Mouse (Mus musculus): Measurements from ENCODE around the gene Ndufb10. TPM values are rescaled to one million over a fixed set of nuclear protein-coding genes. Genes with fewer than 3 reads are reported as not detected.
"Not testable (repeated sequence)": the region's sequence is repeated elsewhere in the genome, so short reads cannot be mapped to it uniquely, and the experiment has no call there.

The Ndufb10 gene
- total RNA-seq, 2 experiments from 2014 or later = 226 to 238 TPM

- DNase-seq (ENCODE audit: low spot score in 2 of 2) = no peak
Measured at GRCm38 (mm10) chr17:24734513-24734912, 10.2 kb upstream of the Ndufb10 start.

GRCm38 (mm10) chr17:24733434-24734050 lies 9.3 kb upstream of the Ndufb10 start:
- DNase-seq (ENCODE audit: low spot score in 2 of 2) = no peak

DNA sequence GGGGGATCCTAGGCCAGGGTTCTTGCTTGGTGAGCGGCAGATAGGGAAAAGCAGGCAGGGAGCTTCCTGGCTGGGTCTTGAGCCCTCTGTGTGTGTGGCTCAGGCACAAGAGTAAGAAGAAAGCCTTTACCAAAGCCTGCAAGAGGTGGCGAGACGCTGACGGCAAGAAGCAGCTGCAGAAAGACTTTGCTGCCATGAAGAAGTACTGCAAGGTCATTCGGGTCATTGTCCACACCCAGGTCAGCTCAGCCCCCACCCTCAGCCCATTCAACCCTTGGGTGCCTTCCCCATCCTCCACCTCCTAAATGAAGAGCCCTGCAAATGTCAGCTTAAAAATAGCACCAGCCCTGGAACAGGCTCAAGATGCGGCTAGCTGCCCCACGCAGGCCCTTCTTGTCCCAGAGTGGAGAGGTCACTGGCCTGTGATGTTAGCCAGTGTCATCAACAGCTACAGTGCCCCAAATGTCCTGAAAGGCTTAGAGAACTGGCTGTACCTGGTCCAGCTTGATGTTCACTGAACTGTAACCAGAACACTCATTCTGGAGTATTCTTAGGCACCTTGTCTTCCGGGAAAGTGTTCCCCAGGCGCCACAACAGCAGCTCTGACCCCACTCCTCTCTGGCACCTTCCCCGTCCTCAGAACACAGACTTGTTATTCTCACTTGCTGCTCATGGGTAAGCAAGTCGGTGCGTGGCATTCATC lies 8.1 kb upstream of the Ndufb10 start:
- no peak for DNase-seq (ENCODE audit: low spot score in 2 of 2)

DNA sequence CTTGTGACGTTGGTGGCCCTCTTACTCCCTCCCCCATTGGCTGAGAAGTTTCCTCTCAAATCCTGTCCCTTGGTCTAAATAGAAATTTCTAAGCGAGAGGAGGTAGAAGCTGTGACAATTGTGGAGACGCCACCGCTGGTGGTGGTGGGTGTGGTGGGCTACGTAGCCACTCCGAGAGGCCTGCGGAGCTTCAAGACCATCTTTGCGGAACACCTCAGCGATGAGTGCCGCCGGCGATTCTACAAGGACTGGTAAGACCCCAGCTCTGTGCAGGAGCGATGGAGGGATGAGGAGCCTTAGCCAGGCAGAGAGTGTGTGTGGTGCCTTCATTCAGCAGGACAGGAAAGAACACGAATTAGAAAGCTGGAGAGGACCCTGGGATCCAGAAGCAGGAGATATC lies 6.5 kb upstream of the Ndufb10 start:
- DNase-seq (ENCODE audit: low spot score in 2 of 2) = no peak

- DNase-seq (ENCODE audit: low spot score in 2 of 2) = no peak
Measured at GRCm38 (mm10) chr17:24729067-24729466, 4.8 kb upstream of the Ndufb10 start.

DNA sequence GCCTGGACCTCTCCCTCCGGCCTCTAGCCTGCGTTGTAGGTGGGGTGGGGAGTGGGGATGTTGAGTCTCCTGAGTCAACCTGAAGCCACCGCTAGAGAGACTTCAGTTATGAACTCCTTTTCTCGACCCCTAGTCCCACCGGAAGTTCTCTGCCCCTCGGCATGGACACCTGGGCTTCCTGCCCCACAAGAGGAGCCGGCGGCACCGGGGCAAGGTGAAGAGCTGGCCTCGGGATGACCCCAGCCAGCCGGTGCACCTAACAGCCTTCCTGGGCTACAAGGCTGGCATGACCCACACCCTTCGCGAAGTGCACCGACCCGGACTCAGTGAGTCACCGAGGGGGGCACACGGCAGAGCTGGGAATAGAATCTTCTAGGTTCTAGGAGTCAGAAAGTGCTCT lies 3.9 kb upstream of the Ndufb10 start:
- DNase-seq (ENCODE audit: low spot score in 2 of 2) = no peak

DNA sequence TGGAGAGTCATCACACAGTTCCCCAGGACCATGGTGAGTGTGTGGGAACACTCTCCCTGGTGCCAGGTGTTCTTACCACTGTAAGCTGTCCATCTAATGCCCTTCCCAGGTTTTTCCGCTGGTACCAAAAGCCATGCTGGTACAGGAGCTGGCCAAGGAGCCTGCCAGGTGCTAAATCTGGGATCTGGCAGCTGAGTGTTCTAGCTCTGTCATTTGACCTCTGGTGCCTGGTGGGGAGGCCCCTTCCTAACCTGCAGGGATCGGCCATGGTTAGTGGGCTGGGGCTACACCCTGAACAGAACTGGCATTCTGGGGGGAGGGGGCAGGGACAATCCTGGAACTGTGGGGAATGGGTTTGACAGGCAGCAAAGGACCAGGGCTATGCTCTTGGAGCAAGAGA lies 3.3 kb upstream of the Ndufb10 start, which contains the start of gene Rpl3l:
Gene Rpl3l (plus strand): TSS at position 203 of the 400 bp plus-strand sequence.
- no peak for DNase-seq (ENCODE audit: low spot score in 2 of 2)

DNA sequence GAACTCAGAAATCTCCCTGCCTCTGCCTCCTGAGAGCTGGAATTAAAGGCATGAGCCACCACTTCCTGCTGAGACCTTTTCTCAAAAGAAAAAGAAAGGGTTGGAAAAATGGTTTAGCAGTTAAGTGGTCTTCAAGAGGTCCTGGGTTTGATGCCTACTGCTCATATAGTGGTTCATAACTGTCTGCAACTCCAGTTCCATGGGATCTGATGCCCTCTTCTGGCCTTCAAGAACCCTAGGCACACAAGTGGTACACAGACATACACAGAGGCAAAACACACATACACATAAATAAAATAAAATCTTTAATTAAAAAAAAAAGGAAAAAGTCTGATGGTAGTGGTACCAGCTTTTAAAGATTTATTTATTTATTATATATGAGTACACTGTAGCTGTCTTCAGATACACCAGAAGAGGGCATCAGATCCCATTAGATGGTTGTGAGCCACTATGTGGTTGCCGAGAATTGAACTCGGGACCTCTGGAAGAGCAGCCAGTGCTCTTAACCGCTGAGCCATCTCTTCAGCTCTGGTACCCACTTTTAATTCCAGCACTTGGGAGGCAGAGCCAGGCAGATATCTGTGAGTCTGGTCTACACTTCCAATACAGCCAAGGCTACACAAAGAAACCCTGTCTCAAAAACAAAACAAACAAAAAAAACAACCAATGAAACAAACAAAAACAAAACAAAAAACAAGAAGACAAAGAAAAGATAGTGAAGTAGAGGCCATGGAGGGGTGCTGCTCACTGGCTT lies 1.5 kb upstream of the Ndufb10 start:
- DNase-seq (ENCODE audit: low spot score in 2 of 2) = no peak

- no peak for DNase-seq (ENCODE audit: low spot score in 2 of 2)
Measured at GRCm38 (mm10) chr17:24723881-24724180, 447 bp downstream of the Ndufb10 start.

- no peak for DNase-seq (ENCODE audit: low spot score in 2 of 2)
Measured at GRCm38 (mm10) chr17:24723122-24723880, 977 bp downstream of the Ndufb10 start.

DNA sequence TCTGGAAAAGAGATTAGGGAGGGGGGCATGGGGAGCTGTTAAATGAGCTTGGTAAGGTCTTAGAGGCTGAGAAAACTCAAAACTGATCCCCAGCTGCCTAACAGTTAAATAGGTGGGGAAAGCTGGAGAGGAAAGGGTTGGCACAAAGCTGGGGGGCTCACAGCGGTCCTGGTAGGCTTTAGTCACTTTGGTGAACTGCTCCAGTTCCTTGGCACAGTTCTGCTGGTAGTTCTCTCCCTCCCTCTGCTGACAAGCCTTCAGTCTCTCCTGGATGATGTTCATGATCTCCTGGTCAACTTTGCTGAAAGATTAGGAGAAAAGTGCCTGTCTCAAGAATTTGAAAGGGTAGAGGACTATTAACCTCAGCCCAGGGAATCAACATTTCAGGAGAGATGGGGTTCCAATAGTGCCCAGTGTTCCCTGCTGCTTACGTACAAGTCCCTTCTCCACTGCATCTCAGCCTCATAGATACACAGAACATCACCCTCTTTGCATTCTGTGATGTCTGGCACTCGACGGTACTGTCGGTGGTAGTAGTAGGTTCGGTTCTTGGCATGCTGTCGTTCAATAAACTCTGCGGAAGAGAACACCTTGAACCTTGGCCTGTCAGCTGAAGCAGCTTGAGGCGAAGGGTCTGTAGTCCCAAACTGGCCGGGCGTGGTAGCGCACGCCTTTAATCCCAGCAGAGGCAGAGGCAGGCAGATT lies 1.9 kb downstream of the Ndufb10 start:
- DNase-seq (ENCODE audit: low spot score in 2 of 2) = no peak

DNA sequence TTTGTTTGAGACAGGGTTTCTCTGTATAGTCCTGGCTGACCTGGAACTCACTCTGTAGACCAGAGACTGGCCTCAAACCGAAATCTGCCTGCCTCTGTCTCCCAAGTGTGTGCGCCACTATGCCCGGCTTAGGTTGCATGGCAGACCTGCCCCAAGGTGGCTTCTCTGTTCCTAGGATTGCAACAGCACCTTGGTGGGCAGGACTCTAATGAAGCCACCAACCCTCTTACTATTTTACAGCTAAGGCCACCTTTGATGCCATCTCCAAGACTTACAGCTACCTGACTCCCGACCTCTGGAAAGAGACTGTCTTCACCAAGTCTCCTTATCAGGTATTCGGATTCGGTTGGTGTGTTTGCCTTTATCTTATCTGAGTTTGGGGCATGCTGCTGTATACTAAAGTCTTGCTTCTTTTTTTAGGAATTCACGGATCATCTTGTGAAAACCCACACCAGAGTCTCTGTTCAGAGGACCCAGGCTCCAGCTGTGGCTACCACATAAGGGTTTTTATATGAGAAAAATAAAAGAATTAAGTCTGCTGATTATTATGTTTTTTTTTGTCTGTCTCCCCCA lies 2.8 kb downstream of the Ndufb10 start:
- DNase-seq (ENCODE audit: low spot score in 2 of 2) = not testable (repeated sequence)

- not testable (repeated sequence) for DNase-seq (ENCODE audit: low spot score in 2 of 2)
Measured at GRCm38 (mm10) chr17:24720616-24721015, 3.7 kb downstream of the Ndufb10 start.

DNA sequence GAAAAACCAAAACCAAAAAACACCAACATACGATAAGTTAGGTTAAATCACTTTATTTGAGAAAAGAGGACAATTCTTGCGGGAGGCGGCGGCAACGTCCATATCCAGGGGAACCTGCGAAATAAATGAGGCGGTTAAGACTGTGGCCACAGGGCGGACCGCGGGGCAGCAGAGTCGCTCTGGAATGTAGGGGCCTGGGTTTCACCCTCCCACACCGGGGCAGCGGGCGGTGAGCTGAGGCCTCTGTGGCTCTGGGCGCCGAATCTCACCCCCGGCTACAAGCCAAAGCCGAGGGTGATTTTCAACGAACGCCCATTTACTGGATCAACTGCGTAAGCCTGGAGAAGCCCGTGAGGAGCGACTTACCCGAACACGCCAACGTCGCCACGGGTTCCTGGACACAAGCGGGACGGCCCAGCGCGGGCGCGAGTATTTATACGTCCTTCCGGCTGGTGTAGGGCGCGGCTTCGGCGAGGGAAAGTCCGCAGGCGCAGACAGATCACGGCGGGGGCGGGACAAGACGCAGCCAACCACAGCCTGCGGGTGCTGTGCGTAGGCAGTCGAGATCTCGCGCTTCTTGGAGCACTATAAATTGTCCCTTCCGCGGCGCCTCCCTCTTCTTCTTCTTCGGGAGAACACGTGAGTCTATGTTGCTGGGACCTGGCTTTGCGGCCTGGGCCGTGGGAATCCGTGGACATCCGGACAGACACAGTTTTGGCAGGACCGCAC lies 4.6 kb downstream of the Ndufb10 start:
- peak; percentile 97 to 99 for DNase-seq (ENCODE audit: low spot score in 2 of 2)

DNA sequence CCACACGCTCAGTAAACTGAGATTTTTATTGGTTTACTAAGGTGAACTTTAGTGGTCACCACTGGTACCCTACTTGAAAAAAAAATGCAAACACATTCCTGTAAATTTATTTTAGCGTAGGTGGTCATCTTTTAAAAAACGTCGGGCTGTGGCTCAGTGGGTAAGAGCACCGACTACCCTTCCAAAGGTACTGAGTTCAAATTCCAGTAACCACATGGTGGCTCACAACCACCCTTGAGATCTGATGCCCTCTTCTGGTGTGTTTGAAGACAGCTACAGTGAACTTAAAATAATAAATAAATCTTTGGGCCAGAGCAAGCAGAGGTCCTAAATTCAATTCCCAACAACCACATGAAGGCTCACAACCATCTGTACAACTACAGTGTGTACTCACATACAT lies 5.3 kb downstream of the Ndufb10 start:
- not testable (repeated sequence) for DNase-seq (ENCODE audit: low spot score in 2 of 2)

DNA sequence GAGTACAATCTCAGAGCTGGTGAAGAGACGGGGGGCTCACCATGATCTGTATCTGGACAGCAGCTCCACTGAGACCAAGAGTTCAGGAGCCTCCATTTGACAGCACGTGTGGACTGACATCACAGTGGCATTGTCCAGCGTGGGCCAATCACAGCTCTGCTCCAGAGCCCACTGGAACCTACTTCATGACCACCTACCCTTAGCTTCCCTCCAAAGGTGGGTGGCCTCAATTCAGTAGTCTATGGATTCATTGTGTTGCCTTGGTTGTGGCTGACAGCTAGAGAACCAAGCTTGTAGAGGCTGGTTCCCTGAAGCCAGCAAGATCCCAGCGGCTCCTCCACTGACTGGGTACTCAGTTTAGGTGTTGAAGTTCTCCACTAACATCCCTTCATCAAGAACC lies 6.3 kb downstream of the Ndufb10 start, which contains the start of the genes Rnf151 and Rps2:
Gene Rnf151 (minus strand): TSS at position 121 of the 400 bp plus-strand sequence.
Gene Rps2 (plus strand): TSS at position 174 of the 400 bp plus-strand sequence.
- no peak for DNase-seq (ENCODE audit: low spot score in 2 of 2)

DNA sequence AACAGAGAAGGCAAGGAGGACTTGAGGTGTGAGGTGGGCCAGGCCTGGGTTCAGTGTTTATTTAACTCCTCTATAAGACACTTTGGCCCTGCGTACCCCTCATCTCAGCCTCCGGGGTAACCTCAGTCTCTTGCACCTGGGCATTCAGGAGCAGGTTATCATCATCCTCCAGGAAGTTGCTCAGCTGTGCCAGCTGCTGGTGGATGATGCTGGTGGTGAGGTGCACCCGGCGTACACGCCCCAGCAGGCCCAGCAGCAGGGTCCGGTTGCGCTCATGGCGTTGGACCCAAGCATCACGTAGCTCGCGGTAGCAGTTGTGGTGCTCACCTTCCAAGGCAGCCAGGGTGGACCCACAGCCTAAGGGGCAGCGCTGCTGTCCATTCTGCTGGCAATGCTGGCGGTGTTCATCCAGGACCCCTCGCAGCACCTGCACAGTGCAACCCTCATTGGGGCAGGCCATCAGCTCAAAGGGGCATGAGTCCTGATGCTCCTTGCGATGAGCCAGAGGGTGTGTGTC lies 8.1 kb downstream of the Ndufb10 start:
- no peak for DNase-seq (ENCODE audit: low spot score in 2 of 2)

GRCm38 (mm10) chr17:24715556-24715955 lies 8.7 kb downstream of the Ndufb10 start:
- no peak for DNase-seq (ENCODE audit: low spot score in 2 of 2)

DNA sequence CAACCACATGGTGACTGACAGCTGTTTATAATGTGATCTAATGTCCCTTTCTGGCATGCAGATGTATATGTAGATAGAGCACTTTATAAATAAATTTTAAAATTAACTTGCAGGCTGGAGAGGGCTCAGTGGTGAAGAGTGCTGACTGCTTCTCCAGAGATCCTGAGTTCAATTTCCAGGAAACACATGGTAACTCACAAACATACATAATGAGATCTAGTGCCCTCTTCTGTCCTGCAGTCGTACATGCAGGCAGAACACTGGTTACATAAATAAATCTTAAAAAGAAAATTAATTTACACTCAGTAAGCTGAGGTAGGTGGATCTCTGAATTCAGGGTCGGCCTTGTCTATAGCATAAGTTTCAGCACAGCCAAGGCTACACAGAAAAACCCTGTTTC lies 15.6 kb downstream of the Ndufb10 start:
- DNase-seq (ENCODE audit: low spot score in 2 of 2) = no peak

Measured in layer of hippocampus, adult 18-20 months (tissue).